Comparison of ENCODE assay signal across 28 mouse cellular contexts in the genomic region with DNA sequence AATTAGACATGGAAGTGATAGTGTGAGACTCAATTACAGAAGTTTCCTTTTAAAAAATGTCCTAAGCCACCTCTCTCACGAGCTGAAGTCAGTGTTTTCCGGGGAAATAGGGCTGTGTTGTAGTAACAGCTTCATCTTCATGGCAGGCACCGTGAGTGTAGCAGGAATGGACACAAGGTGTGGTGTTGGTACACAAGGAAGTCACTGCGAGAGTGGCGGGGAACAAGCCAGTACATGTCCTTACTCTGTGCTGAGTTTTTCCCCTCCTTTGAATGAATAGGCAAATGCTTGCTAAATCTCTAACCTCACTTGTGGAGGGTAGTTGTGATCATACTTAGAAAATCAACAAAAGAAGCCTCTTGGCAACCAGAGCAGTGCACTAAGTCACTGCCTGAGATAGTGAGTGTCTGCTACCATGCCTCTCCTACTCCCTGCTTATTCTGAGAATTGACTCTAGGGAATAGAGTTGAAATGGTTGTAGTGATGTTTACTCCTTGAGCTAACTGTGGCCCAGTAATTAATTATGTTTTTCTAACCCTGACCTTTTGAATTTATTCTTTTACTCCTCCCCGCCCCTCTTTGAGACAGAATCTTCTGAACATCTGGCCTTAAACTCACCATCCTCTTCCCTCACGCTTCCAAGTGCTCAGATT. TPM values are rescaled to one million over a fixed set of nuclear protein-coding genes. Genes with fewer than 3 reads are reported as not detected.
DNase-seq lines count a peak whose midpoint lies in the region; ATAC-seq lines count a peak whose summit lies in the region.
"Had no signal": no experiment of that assay in that cellular context is flagged by ENCODE, and none has a peak within 500 bp of the region (broad histone marks: within the 10 kb centered on the region; RNA-seq: fewer than 3 reads in every experiment).

No protein-coding gene starts in this region.

- no peak overlapping the region for H3K9ac ChIP-seq in intestine, embryonic 16.5 days (ENCODE audit: low read depth, low read length)
- H3K9ac ChIP-seq in hindbrain, embryonic 11.5 days (ENCODE audit: low read depth, low read length) = no peak overlapping the region
- no peak overlapping the region for H3K9ac ChIP-seq in midbrain, embryonic 11.5 days (ENCODE audit: low read length)
- H3K9ac ChIP-seq: forebrain, embryonic 13.5 days; heart, embryonic 15.5 days; liver, postnatal 0 days; neural tube, embryonic 15.5 days had no signal

- H3K4me1 ChIP-seq in intestine, embryonic 16.5 days (ENCODE audit: control insufficient read depth, insufficient read depth, low read length) = no peaks in the 10 kb centered on the region
- no peaks in the 10 kb centered on the region for H3K4me1 ChIP-seq in hindbrain, embryonic 11.5 days (replicated peaks; ENCODE audit: control insufficient read depth, insufficient read depth, low read length)
- no peaks in the 10 kb centered on the region for H3K4me1 ChIP-seq in midbrain, embryonic 11.5 days (ENCODE audit: control insufficient read depth, insufficient read depth, low read length)
- H3K4me1 ChIP-seq: forebrain, embryonic 13.5 days; heart, embryonic 15.5 days; limb, embryonic 10.5 days; neural tube, embryonic 15.5 days had no signal

- no peaks in the 10 kb centered on the region for H3K27me3 ChIP-seq in intestine, embryonic 16.5 days (replicated peaks; ENCODE audit: control insufficient read depth, insufficient read depth, low read length)
- no peaks in the 10 kb centered on the region for H3K27me3 ChIP-seq in hindbrain, embryonic 11.5 days (ENCODE audit: control insufficient read depth, insufficient read depth, low read length)
- no peaks in the 10 kb centered on the region for H3K27me3 ChIP-seq in midbrain, embryonic 11.5 days (ENCODE audit: control insufficient read depth, insufficient read depth, low read length)
- H3K27me3 ChIP-seq: forebrain, embryonic 13.5 days; heart, embryonic 15.5 days; neural tube, embryonic 15.5 days had no signal

- no peak for ATAC-seq in intestine, embryonic 16.5 days
- no peak for ATAC-seq in hindbrain, embryonic 11.5 days (ENCODE audit: low FRiP score)
- ATAC-seq in megakaryocyte-erythroid progenitor cell, adult 5-6 weeks (replicated peaks; ENCODE audit: low FRiP score, low TSS enrichment, poor library complexity, severe bottlenecking) = no peak
- no peak for ATAC-seq in midbrain, embryonic 11.5 days (ENCODE audit: low FRiP score)
- ATAC-seq: forebrain, embryonic 13.5 days; hindbrain, embryonic 16.5 days; liver, postnatal 0 days; midbrain, embryonic 16.5 days had no signal

- no peaks in the 10 kb centered on the region for H3K9me3 ChIP-seq in intestine, embryonic 16.5 days (ENCODE audit: control insufficient read depth, low read length)
- no peaks in the 10 kb centered on the region for H3K9me3 ChIP-seq in hindbrain, embryonic 11.5 days (ENCODE audit: control insufficient read depth, low read length)
- H3K9me3 ChIP-seq in midbrain, embryonic 11.5 days (ENCODE audit: control insufficient read depth, low read length) = no peaks in the 10 kb centered on the region
- H3K9me3 ChIP-seq: forebrain, embryonic 13.5 days; heart, embryonic 15.5 days; limb, embryonic 10.5 days; neural tube, embryonic 15.5 days had no signal

- peak; percentile 9 for DNase-seq in lung, postnatal 36 days
- DNase-seq in lung, postnatal 14 days = no peak
- peak; percentile 7 for DNase-seq in NIH3T3 (ENCODE audit: low read depth)
- DNase-seq in hindbrain, embryonic 11.5 days (ENCODE audit: low spot score) = no peak
- no peak for DNase-seq in midbrain, embryonic 11.5 days (ENCODE audit: low spot score, missing footprints)
- DNase-seq: adrenal gland, adult 2 months; cerebellum, adult 8-10 months; gastrocnemius, postnatal 10 days; heart, adult 11 months; heart, postnatal 4 days; kidney, adult 8-10 months; kidney, postnatal 4 days; liver, postnatal 0 days; right cerebral cortex, postnatal 25 days; thymus, postnatal 25 days had no signal

- 0 out of 2 replicates have a peak overlapping the region, but pooled peaks have one; percentile 41 for H3K27ac ChIP-seq in intestine, embryonic 16.5 days (ENCODE audit: low read length)
- no peak overlapping the region for H3K27ac ChIP-seq in hindbrain, embryonic 11.5 days (ENCODE audit: low read depth, low read length)
- H3K27ac ChIP-seq in midbrain, embryonic 11.5 days (ENCODE audit: low read depth, low read length) = no peak overlapping the region
- H3K27ac ChIP-seq: forebrain, embryonic 13.5 days; heart, embryonic 15.5 days; limb, embryonic 10.5 days; neural tube, embryonic 15.5 days had no signal

- H3K36me3 ChIP-seq in intestine, embryonic 16.5 days (ENCODE audit: control insufficient read depth, insufficient read depth, low read length) = no peaks in the 10 kb centered on the region
- H3K36me3 ChIP-seq in hindbrain, embryonic 11.5 days (ENCODE audit: control insufficient read depth, insufficient read depth, low read length) = no peaks in the 10 kb centered on the region
- H3K36me3 ChIP-seq in midbrain, embryonic 11.5 days (ENCODE audit: control insufficient read depth, insufficient read depth, low read length) = no peaks in the 10 kb centered on the region; the same call in 1 of the 2 replicates

- no peak overlapping the region for H3K4me3 ChIP-seq in intestine, embryonic 16.5 days (ENCODE audit: low read length)
- no peak overlapping the region for H3K4me3 ChIP-seq in hindbrain, embryonic 11.5 days (ENCODE audit: low read depth, low read length)
- H3K4me3 ChIP-seq in midbrain, embryonic 11.5 days (ENCODE audit: low read depth, low read length) = no peak overlapping the region
- H3K4me3 ChIP-seq: erythroblast, embryonic 14.5 days; forebrain, embryonic 13.5 days; heart, embryonic 15.5 days; limb, embryonic 10.5 days; neural tube, embryonic 15.5 days had no signal

- 74% methylated on average over 7 of the region's 7 CpGs for WGBS in intestine, embryonic 16.5 days
- 87% methylated on average over 7 of the region's 7 CpGs for WGBS in hindbrain, embryonic 11.5 days
- WGBS in midbrain, embryonic 11.5 days = 87% methylated on average over 7 of the region's 7 CpGs

- no peak overlapping the region for H3K4me2 ChIP-seq in intestine, embryonic 16.5 days (ENCODE audit: low read depth, low read length)
- H3K4me2 ChIP-seq in hindbrain, embryonic 11.5 days (replicated peaks; ENCODE audit: low read depth, low read length) = no peak overlapping the region
- no peak overlapping the region for H3K4me2 ChIP-seq in midbrain, embryonic 11.5 days
- H3K4me2 ChIP-seq: forebrain, embryonic 13.5 days; heart, embryonic 15.5 days; neural tube, embryonic 15.5 days had no signal

RNA-seq across cellular contexts. Expression of a gene that starts 19.9 kb away (rescaled TPM):
- 0.37 and 0.53 TPM in 2 replicates for polyA plus RNA-seq in intestine, embryonic 16.5 days (2015; fragmentation: Nextera tagmentation; extraction: Ambion mirVana)
- 0.32 and 0.73 TPM in 2 replicates for polyA plus RNA-seq in hindbrain, embryonic 11.5 days (2014; fragmentation: Nextera tagmentation; extraction: Ambion mirVana)
- 0.20 TPM in 1 of 2 replicates, not detected in the other for total RNA-seq in megakaryocyte-erythroid progenitor cell, adult 5-6 weeks (2014; fragmentation: Nextera tagmentation)
- 0.69 TPM in 1 of 2 replicates, not detected in the other for total RNA-seq in megakaryocyte-erythroid progenitor cell, adult 5-6 weeks (2017)
- polyA plus RNA-seq in midbrain, embryonic 11.5 days (2014; fragmentation: Nextera tagmentation; extraction: Ambion mirVana) = 1.9 TPM in 2 replicates
- total RNA-seq: heart, postnatal 4 days; liver, adult 2 months; MEL had no signal
- polyA plus RNA-seq: erythroblast, embryonic 14.5 days; liver, adult 2 months; testis, adult 2 months had no signal

RNA-seq across cellular contexts. Expression of a gene that starts 39.6 kb away (rescaled TPM):
- polyA plus RNA-seq in intestine, embryonic 16.5 days (2015; fragmentation: Nextera tagmentation; extraction: Ambion mirVana) = 1.0 and 1.1 TPM in 2 replicates
- polyA plus RNA-seq in hindbrain, embryonic 11.5 days (2014; fragmentation: Nextera tagmentation; extraction: Ambion mirVana) = 0.20 and 1.1 TPM in 2 replicates
- total RNA-seq in megakaryocyte-erythroid progenitor cell, adult 5-6 weeks (2014; fragmentation: Nextera tagmentation) = 94.9 and 96.8 TPM in 2 replicates
- total RNA-seq in megakaryocyte-erythroid progenitor cell, adult 5-6 weeks (2017) = 32.1 and 38.5 TPM in 2 replicates
- 0.22 and 0.51 TPM in 2 replicates for polyA plus RNA-seq in midbrain, embryonic 11.5 days (2014; fragmentation: Nextera tagmentation; extraction: Ambion mirVana)
- polyA plus RNA-seq: embryonic facial prominence, embryonic 11.5 days; erythroblast, embryonic 14.5 days; forebrain, embryonic 13.5 days; hindbrain, embryonic 16.5 days; midbrain, embryonic 16.5 days had no signal

RNA-seq across cellular contexts. Expression of a gene that starts 46.4 kb away (rescaled TPM):
- 0.50 TPM in 2 replicates for polyA plus RNA-seq in intestine, embryonic 16.5 days (2015; fragmentation: Nextera tagmentation; extraction: Ambion mirVana)
- 0.74 and 2.1 TPM in 2 replicates for polyA plus RNA-seq in hindbrain, embryonic 11.5 days (2014; fragmentation: Nextera tagmentation; extraction: Ambion mirVana)
- 3.5 and 14.8 TPM in 2 replicates for total RNA-seq in megakaryocyte-erythroid progenitor cell, adult 5-6 weeks (2014; fragmentation: Nextera tagmentation)
- total RNA-seq in megakaryocyte-erythroid progenitor cell, adult 5-6 weeks (2017) = 1.7 and 3.5 TPM in 2 replicates
- polyA plus RNA-seq in midbrain, embryonic 11.5 days (2014; fragmentation: Nextera tagmentation; extraction: Ambion mirVana) = 0.83 and 0.84 TPM in 2 replicates
- polyA plus RNA-seq: testis, adult 2 months had no signal

RNA-seq across cellular contexts. Expression of a gene that starts 46.4 kb away (rescaled TPM):
- polyA plus RNA-seq in intestine, embryonic 16.5 days (2015; fragmentation: Nextera tagmentation; extraction: Ambion mirVana) = 2.9 and 3.4 TPM in 2 replicates
- 2.2 and 3.1 TPM in 2 replicates for polyA plus RNA-seq in hindbrain, embryonic 11.5 days (2014; fragmentation: Nextera tagmentation; extraction: Ambion mirVana)
- 6.2 and 12.1 TPM in 2 replicates for total RNA-seq in megakaryocyte-erythroid progenitor cell, adult 5-6 weeks (2014; fragmentation: Nextera tagmentation)
- 3.1 and 10.1 TPM in 2 replicates for total RNA-seq in megakaryocyte-erythroid progenitor cell, adult 5-6 weeks (2017)
- polyA plus RNA-seq in midbrain, embryonic 11.5 days (2014; fragmentation: Nextera tagmentation; extraction: Ambion mirVana) = 3.0 and 4.6 TPM in 2 replicates

Comparison
In these comparisons a context has a peak if more than half of its experiments do, and no peak if none do; other contexts are left out.
1. DNase-seq: peak in lung, postnatal 36 days (single experiment) and NIH3T3 (single experiment); none in lung, postnatal 14 days (single experiment), hindbrain, embryonic 11.5 days (single experiment) and midbrain, embryonic 11.5 days (single experiment).